Mouse (Mus musculus): ENCODE measurements at regions not wholly inside any gene's neighbourhood (a gene's known extent, or its start where the extent isn't known, plus 50 kb on each side); places are given as distances from the start of the nearest gene placed in this dataset.

DNA sequence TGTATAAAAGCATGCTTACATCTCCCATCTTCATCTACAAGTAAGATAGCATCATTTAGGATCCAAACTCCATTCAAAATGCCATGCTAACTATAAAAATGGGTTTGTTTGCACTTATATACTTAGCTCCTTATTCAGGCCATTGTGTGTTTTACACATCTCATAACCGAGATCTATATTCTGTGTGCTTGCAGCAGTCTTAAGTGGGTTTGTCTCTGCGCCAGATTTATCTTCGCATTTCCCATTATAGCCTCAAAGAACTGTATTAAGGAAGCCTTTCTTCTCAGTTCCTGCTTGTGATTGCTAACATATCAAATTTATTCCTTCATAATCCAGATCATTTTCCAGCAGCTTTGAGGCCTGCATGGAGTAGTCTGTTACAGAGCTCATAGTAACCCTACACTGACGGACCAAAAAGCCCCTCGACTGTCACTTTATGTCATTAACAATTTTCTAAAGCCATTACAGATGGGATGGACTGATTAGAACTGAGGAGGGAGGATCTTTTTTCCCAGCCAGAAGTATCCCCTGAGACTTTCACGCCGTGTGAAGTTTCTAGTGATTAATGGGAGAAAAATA lies 607.6 kb downstream of the Gm43517 start:
- TF ChIP-seq CTCF (IDR thresholded peaks at IDR 0.05; ENCODE audit: borderline replicate concordance, insufficient read depth, low read depth, low read length) (no peak), POLR2A (IDR thresholded peaks at IDR 0.05; ENCODE audit: borderline replicate concordance, insufficient read depth, low read length) (no peak)

All from cerebellum, adult 2 months (tissue).